Mouse (Mus musculus) kidney, adult 2 months (tissue): ENCODE measurements around the gene Slc39a11. TPM values are rescaled to one million over a fixed set of nuclear protein-coding genes. Genes with fewer than 3 reads are reported as not detected.

Experiments
- DNase-seq: peaks from one replicate; pipeline ENCODE4 v3.0.0; 2021
- H3K27ac ChIP-seq: fragments of 200-500 bp; 2 replicates; pipeline ENCODE4 v1.5.1; 2012; ENCODE audit warnings: low read depth, low read length, control low read depth, inconsistent platforms; ENCODE audit not compliant: insufficient read depth
- H3K27me3 ChIP-seq: fragments of 200-500 bp; replicated peaks from 2 replicates; pipeline ENCODE4 v1.6.1; 2012; ENCODE audit warnings: mild to moderate bottlenecking, moderate library complexity, low read length, inconsistent platforms; ENCODE audit not compliant: control insufficient read depth, insufficient read depth
- H3K36me3 ChIP-seq: fragments of 200-500 bp; 2 replicates; pipeline ENCODE4 v1.6.1; 2012; ENCODE audit warnings: mild to moderate bottlenecking, moderate library complexity, low read length, inconsistent platforms; ENCODE audit not compliant: control insufficient read depth, insufficient read depth
- H3K4me1 ChIP-seq: fragments of 200-500 bp; 2 replicates; pipeline ENCODE4 v1.6.1; 2011; ENCODE audit warnings: low read length; ENCODE audit not compliant: control insufficient read depth, insufficient read depth
- H3K4me3 ChIP-seq: fragments of 200-500 bp; 2 replicates; pipeline ENCODE4 v1.5.1; 2011; ENCODE audit warnings: mild to moderate bottlenecking, low read depth, low read length, control low read depth; ENCODE audit not compliant: insufficient read depth
- CTCF ChIP-seq: fragments of 200-500 bp; conservative IDR thresholded peaks from 2 replicates; pipeline ENCODE4 v1.5.1; 2011; ENCODE audit warnings: low read depth, mild to moderate bottlenecking, control low read depth, low read length, moderate library complexity, mixed read lengths; ENCODE audit not compliant: insufficient read depth, insufficient read length
- POLR2A ChIP-seq: fragments of 200-500 bp; IDR thresholded peaks from one replicate; pipeline ENCODE4 v1.6.1; 2011; ENCODE audit warnings: low read depth, low read length, control low read depth
- WGBS: fragments of 180-500 bp; shearing (Covaris S2); methylation state at CpG from one replicate; pipeline ENCODE4 v1.1.7; 2018; 5-methylcytosine and 5-hydroxymethylcytosine counted together
- polyA plus RNA-seq: library from polyadenylated mRNA; depleted of rRNA; stranded (reverse); fragments of >200 nt; gene quantifications from 2 replicates; pipeline ENCODE4 v1.2.3, GENCODE M21; 2012

Slc39a11 gene
- polyA plus RNA-seq, 1 experiment, result 24.5 TPM

DNA sequence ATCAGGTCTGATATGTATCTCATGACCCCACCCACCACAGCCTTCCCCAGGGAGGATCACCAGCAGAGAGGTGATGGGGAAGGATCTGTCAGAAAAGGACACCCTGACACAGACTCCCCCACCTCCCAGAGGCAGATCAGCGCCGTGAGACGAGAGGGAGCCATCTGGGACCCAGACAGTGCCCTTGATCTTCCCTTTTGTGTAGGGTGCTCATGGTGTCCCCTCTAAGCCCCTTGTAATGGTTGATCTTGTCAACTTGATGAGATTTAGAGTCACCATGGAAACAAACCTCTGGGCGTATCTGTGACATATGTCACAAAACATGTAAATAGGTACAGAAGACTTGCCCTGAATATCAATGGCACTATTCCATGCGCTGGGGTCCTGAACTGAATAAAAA lies 293.9 kb downstream of the Slc39a11 start:
- WGBS, result 87% methylated on average over 5 of the region's 5 CpGs
- TF ChIP-seq CTCF (no peak), POLR2A (no peak)
- H3K4me1 ChIP-seq, result no peaks in the 10 kb centered on the region
- H3K27ac ChIP-seq, result no peak overlapping the region
- no peak overlapping the region for H3K4me3 ChIP-seq
- H3K27me3 ChIP-seq, result no peaks in the 10 kb centered on the region
- DNase-seq, result no peak
- no peaks in the 10 kb centered on the region for H3K36me3 ChIP-seq

- TF ChIP-seq CTCF (no peak), POLR2A (no peak)
- H3K36me3 ChIP-seq, result no peaks in the 10 kb centered on the region
- WGBS, result 78% methylated on average over 12 of the region's 12 CpGs
Observed at GRCm38 (mm10) chr11:113352085-113352815, 297.6 kb downstream of the Slc39a11 start.

GRCm38 (mm10) chr11:113350583-113350982 lies 299.3 kb downstream of the Slc39a11 start:
- Histone ChIP-seq H3K4me1 (no peaks in the 10 kb centered on the region), H3K36me3 (no peaks in the 10 kb centered on the region), H3K27me3 (no peaks in the 10 kb centered on the region), H3K4me3 (no peak overlapping the region), H3K27ac (no peak overlapping the region)
- WGBS, result 95% methylated on average over 4 of the region's 4 CpGs
- no peak for DNase-seq
- TF ChIP-seq CTCF (no peak), POLR2A (no peak)

More at GRCm38 (mm10) chr11:113352085-113352815, 297.6 kb downstream of the Slc39a11 start:
- Histone ChIP-seq H3K27ac (no peak overlapping the region), H3K27me3 (no peaks in the 10 kb centered on the region), H3K4me1 (no peaks in the 10 kb centered on the region), H3K4me3 (no peak overlapping the region)
- DNase-seq, result no peak

DNA sequence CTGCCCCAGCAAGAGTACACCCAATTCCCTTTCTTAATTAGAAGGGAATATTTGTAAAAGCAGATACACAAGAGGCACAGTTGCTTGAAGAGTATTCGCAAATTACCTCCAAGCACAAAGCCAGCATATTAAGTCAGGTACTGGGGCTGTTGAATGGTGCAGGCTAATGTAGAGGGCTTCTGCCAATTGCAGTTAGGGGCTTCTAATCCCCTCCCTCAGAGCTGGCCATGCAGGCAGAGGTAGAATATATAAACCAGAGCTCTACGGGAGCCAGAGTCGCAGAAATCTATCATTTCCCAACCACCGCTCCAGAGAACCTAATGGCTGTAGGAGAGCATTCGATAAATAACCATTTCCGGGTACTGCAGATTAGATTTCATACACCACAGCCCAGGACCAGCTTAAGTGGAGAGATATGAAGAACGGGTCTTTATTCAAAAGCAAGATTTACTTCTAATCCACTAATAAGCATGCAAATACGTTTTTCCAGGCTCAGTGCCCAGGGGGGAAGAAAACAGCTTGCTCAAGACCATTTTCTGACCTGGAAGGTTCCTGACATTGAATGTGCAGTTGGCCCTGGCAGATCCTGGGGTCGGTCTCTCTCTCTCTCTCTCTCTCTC lies 302.9 kb downstream of the Slc39a11 start:
- H3K4me1 ChIP-seq, result no peaks in the 10 kb centered on the region
- H3K27ac ChIP-seq, result no peak overlapping the region
- TF ChIP-seq POLR2A (no peak), CTCF (no peak)
- no peaks in the 10 kb centered on the region for H3K36me3 ChIP-seq
- no peaks in the 10 kb centered on the region for H3K27me3 ChIP-seq
- no peak for DNase-seq
- no peak overlapping the region for H3K4me3 ChIP-seq
- WGBS, result 82% methylated on average over 9 of the region's 9 CpGs

DNA sequence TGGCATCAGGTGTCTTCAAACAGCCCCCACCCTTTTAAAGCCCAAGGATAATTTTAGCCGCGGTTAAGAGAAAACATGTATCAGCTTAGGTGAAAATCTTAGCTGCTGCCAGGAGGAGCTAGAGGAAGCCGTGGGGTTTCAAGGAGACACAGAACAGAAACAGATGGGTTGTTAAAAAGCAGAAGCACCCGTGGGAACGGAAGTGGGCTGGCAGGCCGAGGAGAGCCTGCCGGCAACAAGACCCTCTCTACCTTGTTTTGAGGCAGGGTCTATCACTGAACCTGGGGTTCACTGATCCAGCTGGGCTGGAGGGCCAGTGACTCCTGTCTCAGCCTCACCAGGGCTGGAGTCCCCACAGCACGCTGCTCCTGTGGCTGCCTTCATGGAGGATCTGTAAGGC lies 310.1 kb downstream of the Slc39a11 start:
- Histone ChIP-seq H3K27ac (no peak overlapping the region), H3K4me3 (no peak overlapping the region), H3K4me1 (no peaks in the 10 kb centered on the region), H3K27me3 (no peaks in the 10 kb centered on the region), H3K36me3 (no peaks in the 10 kb centered on the region)
- DNase-seq, result no peak
- WGBS, result 91% methylated on average over 8 of the region's 8 CpGs
- TF ChIP-seq POLR2A, result no peak
- no peak for TF ChIP-seq CTCF

GRCm38 (mm10) chr11:113338581-113338980 lies 311.3 kb downstream of the Slc39a11 start:
- H3K4me3 ChIP-seq, result no peak overlapping the region
- no peaks in the 10 kb centered on the region for H3K36me3 ChIP-seq
- no peaks in the 10 kb centered on the region for H3K4me1 ChIP-seq
- 58% methylated on average over 5 of the region's 5 CpGs for WGBS
- H3K27me3 ChIP-seq, result no peaks in the 10 kb centered on the region
- no peak overlapping the region for H3K27ac ChIP-seq
- no peak for TF ChIP-seq POLR2A
- no peak for TF ChIP-seq CTCF
- DNase-seq, result no peak

DNA sequence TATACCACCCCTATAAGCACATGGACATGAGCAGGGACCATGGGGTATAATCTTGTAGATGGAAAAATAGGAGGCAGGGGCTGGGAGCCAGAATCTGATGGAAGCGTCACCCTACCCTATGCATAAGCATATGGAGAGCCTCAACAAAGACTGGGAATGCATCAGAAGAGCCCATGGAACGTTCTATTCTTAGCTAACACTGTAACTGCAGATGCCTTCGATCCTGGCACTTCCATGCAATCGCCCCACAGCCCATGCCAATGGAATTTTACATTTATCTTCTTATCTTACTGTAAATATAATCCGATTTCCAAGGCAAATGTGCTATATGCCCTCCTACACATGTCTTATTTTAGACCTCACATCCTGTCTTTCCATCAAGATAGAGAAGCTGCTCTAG lies 314.2 kb downstream of the Slc39a11 start:
- Histone ChIP-seq H3K27me3 (no peaks in the 10 kb centered on the region), H3K4me1 (no peaks in the 10 kb centered on the region), H3K36me3 (no peaks in the 10 kb centered on the region), H3K27ac (no peak overlapping the region), H3K4me3 (no peak overlapping the region)
- no peak for TF ChIP-seq POLR2A
- no peak for TF ChIP-seq CTCF
- DNase-seq, result no peak
- 97% methylated on average over 5 of the region's 5 CpGs for WGBS
